Mouse (Mus musculus) right cerebral cortex, adult 18-20 months (tissue): ENCODE data around the gene 4933402J07Rik.

Experiments
- DNase-seq: peaks from one replicate; pipeline ENCODE4 v3.0.0; 2022; ENCODE audit warnings: mixed read lengths

Gene 4933402J07Rik

DNA sequence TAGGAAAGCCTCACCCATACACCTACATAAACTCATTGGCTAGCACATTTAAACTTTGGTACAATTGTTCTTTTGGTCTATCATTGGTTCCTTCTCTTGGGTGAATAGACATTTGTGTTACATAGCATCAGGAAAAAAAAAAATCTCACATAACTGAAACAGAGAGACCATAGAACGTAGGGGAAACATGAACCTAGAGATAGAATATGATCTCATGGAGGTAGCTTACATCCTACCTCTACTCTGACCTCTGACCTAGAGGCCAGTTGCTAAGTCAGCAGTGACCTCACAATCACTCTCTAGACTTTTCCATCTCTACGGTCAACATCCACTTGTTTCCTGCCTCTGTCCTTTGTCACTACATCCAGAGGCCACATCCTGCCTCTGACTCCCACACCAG lies at the start of gene 4933402J07Rik:
4933402J07Rik (plus strand) TSS at position 301 of the 400 bp plus-strand sequence.
- DNase-seq: no peak

DNA sequence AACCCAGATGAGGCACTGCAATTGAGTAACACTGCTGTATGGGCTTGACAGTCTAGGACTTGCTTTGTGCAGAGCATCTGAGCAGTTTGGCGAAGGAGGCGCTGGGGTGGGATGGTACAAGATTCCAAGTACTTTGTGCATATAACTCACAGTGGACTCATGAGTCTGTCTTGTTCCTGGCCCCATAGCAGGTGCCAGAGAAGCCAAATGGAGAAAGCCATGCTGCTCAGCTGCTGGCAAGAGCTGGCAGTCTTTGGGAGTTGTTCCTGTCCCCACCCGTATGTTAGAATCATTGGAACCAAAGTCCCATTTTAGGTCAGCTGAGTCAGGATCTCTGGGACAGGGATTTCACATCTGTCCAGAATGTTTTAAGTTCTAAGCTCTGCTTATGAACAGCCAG lies 46.5 kb upstream of the 4933402J07Rik start:
- DNase-seq: no peak

DNA sequence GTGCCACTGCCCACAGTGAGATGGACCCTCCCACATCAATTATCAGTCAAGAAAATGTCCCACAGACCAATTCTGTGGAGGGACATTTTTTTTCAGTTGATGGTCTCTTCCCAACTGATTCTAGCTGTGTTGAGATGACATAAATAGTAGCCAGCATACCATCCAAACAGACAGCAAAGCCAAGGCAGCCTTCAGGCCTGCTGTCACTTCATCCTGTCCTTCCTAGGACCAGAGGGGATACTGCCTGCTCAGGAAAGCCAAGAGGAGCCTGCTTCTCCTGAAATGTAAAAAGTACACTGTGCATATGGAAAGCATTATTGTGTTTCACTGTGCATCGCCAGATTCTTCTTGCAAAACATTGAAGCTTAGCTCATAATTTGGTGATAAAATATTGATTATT lies 38.6 kb upstream of the 4933402J07Rik start:
- DNase-seq: no peak

DNA sequence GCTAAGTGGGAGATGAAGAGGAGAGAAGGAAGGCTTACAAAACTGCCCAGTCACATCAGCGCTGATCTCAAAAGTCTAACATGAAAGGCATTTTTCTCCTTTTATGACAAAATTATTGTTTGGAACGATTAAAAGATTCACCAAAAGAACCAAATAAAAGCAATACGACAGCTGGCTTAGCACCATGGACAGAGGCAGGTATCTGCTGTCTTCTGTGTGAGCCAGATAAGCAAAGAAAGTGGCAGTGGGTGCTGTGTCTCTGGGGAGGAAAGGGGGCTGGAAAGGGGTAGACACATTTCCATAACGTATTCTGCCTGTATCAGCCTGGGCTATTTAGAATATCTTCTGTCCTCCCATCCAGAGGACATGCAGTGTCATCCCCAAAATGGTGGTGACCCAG lies 32.5 kb upstream of the 4933402J07Rik start:
- DNase-seq: no peak

DNA sequence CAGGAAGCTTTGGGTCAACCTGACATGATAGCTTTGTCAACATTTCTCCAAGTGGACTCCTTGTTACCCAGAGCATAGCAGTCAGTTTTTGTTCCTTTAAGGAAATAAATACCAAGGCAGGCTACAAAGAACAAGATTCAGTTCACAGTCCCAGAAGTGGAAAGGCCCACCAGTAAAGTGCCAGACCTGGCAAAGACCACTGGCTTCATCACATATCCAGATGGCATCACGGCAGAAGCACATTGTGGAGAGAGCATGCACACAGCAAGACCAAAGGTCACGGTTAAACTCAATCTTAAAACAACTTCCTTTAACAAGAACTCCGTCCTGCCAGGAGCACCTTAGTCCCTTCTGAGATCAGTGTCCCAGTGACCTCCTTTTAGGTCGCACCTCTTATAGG lies 30.2 kb upstream of the 4933402J07Rik start:
- no peak for DNase-seq

DNA sequence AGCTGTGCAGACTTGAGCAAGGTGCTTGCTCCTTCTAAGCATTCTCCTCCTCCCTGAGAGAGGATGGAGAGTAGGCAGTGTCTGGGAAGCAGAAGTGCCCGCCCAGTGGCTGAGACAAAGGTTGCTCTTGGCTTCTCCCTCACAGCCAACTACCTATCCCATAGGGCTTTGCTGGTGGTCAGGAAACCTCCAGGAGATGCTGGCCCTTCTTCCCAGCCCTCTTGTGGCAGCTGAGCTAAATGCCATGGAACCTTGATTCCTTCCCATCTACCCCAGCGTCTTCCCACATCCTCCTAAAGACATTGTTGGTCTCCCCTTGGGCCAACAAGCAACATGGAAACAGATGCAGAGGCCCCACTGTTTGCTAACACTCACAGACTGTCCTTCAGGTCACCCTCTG lies 28.8 kb upstream of the 4933402J07Rik start:
- no peak for DNase-seq

DNA sequence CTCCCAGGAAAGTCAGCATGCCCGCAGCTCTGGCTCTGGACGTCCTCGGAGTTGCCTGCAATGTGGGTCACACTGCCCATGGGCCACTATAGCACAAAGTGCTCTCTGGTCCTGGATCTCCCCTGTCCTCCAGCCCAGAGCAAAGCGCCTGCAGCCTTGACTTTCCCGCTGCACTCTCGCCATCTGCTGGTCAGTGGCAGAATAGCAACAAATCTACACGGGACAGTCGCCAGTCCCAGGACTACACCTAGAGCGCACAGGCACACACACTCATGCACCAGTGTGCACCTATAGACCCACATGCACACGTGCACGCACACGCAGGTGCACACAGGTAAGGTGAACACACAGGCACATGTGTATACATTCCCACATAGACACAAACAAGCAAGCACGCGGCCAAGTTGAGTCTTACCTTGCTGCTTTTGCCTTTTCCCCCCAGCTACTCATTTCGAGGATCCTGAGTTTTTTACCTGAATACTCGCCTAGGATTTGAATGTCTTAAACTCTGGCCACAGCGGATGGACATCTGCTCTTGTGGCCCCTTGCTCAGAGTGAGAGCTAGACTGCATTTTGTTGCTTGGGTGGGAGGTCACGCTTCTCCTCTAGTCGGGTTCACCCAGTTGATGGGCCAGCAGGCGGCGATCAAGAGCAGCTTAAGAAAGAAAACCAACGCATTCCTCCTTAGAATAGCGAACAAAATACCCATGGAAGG lies 26.9 kb upstream of the 4933402J07Rik start:
- DNase-seq: peak; percentile 46

DNA sequence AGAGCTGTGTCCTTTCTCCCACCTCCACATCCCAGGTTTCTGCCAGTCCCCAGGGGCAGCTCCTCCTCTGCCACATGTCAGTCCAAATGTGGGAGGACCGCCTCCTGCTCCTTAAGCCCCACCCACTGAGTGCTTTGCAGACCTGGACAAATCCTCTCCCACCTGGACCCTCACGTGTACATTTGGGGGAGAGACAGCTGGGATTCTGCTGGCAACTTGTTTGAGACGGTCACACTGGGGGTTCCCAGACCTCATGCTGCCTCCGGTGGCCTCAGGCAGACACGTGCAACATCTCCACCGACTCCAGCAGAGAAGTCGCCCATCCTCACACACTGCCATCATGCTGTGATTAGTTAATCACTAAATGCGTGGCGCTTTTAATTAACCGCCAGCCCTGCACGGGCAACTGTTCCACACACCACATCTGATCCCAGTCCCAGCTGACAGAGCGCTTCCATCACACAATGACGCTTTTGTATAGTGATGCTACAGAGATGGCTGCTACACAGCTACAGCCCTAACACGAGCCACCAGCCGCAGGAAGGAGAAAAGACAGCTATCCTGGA lies 23.7 kb upstream of the 4933402J07Rik start:
- peak; percentile 32 for DNase-seq

DNA sequence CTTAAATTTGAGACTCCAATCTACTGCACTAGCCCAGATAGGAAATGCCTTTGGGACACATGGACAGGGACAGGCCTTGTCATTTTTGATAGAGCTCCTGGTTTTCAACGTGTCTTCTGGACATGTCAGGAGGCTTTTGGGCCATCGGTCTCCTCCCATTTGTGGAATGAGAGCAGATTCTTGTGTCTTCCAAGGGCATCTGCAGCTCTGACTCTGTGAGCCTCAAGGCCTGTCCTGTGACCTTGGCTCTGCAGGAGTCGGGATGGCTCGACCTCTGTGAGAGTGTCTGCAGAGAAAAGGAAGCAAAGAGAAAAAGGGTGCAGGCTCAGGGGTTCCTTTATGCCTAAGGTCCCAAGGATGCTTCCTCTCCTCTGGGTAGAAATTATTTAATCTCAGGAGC lies 13.8 kb upstream of the 4933402J07Rik start:
- no peak for DNase-seq

DNA sequence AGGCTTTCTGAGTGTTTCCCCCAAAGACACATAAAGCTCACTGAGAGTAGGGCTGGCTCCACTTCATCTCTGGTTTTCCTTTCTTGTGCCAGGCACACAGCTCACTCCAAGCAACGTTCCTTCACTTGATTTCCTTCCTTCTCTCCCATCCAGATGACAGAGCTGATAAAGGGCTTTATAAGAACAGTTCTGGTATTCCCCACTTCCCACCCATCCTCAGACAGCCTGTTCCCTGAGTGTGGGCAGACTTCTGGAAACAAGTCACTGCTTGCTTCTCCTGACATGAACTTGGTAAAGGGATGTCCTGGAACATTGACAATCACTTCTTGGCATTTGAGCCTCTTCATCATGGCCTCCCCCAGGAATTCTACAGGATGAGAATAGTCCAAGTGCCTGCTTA lies 10.9 kb upstream of the 4933402J07Rik start:
- no peak for DNase-seq

DNA sequence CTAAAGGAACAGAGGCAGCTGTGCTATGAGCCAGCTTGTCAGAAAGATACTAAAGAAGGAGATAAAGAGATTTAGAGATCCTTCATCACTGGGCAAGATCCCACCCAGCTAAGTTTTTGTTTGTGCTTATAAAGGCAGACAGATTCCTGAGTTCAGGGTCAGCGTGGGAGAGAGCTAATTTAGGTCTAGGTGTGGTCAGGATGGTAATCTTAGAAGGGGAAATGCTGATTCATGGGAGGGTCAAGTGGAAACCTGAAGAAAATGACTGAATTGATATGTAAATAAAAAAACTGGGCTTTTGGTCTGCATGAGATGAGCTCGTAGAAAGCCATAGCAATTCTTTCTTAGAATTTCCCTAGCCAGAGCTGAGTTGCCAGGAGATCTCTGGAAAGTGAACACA lies 2.9 kb upstream of the 4933402J07Rik start:
- no peak for DNase-seq

DNA sequence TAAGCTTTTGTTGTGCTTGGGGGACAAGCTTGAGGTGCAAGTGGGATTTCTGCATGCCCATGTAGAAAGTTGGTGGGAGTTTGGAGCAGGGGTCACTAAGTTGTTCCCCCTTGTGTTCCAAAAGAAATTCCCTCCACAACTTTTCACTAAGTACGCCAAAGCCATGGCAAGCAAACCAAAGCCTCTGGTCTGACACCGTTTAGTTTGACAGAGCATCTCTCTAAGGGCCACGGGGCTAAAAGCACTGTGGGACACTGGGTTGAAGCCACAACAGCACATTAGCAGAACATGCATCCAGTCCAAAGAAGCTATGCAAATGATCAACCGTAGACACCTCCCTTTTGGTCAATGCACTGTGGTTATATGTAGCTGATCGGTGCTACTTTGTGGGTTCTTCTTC lies 5.5 kb downstream of the 4933402J07Rik start:
- no peak for DNase-seq

DNA sequence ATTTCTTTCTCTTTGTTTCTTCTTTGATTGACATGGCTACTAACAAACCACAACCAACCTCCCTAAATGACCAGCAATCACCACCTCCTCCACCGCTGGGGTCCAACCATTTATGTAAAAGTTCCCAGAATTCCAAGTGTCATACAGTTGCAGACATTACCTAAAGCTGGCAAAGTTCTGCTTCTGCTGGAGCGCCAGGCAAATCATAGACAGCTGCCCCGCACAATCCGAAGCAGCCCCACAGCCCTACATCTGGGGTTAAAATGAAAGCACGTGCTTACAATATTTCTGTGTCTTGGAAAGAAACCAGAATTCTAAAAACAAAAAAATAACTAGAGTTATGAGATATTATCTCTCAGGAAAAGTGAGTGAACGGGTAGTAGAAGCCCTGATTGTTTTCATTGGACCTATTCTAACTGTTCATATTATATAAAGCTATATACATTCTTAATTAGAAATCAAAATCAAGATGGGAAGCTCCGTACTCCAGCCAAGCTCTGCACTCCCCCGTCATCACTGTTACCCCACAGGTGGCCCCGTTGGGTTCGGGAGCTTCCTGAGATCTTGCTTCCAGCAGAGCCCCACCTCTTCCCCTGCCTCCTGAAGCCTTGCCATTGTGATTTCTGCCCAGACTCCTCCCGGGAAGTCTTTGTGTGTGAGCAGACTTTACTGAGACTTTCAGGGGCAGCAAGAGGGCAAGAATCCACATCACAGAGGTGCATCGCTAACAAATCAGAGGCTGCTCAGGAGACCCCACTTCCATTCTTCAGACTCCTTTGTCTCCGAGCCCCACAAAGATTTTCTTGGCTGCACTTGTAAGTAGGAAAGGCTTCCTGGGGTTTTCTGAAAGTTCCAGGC lies 6.3 kb downstream of the 4933402J07Rik start:
- no peak for DNase-seq

DNA sequence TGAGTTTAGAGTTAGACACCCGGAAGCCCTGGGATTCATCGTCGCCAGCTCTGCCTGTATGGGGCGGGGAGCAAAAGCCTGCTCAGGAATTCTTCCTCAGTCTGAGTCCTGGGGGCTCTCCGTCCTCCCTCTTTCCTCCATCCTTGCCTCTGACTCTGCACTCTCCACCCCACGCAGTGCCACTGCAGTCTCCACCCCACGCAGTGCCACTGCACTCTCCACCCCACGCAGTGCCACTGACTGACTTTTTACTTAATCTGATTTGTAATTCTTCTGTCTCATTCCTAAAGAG lies 6.9 kb downstream of the 4933402J07Rik start:
- DNase-seq: no peak

DNA sequence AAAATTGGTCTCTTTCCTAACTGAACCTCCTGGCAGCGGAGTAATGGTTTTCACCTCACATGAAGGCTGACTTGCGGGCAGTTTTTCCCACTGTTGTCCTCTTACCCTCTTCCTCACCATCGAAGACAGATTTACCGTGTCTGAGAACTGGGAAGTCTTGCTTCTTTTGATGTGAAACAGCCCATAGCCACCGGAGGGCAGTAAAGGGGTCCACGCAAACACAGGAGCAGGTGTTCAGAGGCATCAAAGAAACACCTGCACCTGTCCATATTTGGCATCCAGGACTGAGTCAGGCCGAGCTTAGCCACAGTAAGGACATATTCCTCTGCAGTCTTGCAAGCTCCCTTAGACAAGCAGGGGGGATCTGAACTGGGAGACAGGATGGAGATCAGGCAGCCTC lies 7.2 kb downstream of the 4933402J07Rik start:
- DNase-seq: no peak

DNA sequence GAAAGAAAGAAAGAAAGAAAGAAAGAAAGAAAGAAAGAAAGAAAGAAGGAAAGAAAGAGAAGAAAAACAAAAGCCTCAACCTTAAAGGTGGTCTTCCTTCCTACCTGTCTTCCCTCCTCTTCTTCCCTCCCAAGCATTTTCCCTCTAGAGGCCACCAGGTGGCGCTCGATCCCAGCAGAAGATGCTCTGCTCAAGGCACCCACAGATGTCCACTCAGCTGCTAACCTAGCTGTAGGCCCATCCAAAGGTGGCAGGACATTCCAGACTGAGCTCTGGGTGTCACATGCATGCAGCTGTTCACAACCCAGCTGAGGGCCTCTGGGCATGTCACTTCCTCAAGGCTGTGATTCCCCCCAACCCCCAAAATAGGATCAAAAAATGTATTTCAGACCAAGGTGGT lies 30.6 kb downstream of the 4933402J07Rik start:
- peak; percentile 50 for DNase-seq

DNA sequence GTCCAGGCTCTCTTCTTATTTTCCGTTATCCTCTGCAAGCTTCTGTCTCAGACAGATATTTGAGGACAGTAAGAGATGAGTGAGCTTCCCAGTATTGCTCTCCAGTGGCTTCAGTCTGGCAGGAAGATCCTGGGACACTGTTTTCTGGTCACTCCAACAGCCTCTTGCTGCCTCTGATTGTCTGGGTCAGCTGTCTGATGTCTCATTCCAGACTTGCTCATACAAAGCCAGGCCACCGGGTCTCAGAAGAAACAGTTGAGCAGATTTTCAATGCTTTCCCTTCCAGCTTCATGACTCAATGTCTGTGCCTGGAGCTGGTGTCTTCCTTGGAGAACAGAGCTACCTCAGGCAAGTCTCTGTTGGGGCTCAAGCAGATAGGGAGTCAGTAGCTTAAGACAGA lies 39.1 kb downstream of the 4933402J07Rik start:
- DNase-seq: no peak

DNA sequence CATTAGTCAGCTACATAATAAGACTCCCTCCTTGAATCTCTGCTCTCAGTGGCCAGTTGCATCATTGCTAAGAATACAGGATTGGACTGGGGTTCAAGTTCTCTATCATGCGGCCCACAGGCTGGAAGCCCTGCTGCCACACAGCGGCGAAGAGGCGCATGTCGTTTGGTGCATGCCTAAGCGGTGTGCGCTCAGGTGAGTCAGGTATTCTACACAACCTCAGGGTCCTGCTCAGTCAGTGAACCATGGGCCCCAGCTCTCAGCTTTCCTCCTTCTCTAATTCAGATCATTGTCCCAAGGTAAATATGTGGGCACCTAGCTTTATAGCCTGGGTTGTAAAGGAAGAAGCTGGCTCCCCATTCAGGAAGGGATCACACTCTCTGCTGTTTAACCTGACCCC lies 45.5 kb downstream of the 4933402J07Rik start:
- DNase-seq: no peak

DNA sequence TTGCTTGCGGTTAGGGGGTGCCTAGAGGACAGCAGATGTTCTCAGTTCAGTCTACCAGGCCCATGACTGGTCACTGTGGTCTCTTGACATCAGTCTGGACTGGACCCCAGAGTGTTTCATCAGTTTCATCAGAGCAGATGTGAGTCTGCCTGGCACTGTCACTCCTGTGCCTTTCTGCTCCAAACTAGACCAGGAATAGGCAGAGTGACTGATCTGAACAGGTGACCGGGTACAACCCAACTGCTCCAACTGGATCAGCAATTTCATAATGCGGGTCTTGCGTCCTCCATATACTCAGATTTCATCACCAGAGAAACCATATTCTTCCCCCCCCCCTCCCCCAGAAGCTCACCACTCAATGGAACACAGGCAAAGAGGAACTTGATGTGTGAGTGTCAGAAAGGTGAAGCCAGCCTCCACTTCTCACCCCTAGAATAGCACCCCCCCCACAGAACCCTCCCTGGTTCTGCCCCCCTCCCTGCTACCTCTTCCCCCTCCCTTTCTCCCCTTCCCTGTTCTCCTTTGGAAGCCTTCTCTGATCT lies 46.1 kb downstream of the 4933402J07Rik start:
- no peak for DNase-seq

DNA sequence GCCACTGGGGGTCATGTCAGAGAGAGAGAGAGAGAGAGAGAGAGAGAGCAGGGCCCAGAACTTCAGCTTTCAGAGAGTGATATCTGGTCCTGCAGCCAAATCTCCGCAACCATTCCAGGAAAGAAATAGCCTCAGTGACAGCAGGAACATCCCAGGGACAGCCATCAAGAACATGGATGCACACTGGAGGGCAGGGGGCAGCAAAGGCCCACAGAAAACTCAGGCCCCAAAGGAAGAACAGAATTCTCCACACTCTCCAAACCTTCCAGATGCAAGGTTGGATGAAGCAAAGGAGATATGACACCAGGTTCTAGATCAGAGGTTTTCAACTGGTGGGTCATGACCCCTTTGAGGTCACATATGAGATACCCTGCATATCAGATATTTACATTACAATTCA lies 50.0 kb downstream of the 4933402J07Rik start:
- DNase-seq: no peak

DNA sequence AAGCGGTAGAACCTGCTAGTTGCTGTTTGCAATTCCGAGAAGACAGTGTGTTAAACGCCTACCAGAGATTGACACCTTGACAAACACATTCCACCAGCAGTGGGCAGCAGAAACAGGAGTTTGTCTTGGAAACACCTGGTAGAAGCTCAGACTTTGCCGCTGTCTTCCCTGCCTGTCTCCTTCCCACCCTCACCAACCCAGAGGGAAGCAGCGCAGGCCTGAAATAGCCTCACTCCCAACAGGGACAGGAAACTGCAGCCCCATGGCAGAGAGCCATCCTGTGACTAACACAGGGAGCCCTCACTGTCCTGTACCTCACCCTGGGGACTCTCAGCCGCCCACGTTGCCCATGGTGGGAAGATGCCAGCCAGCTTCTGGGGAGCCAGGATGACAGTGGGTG lies 55.5 kb downstream of the 4933402J07Rik start:
- peak; percentile 48 for DNase-seq

DNA sequence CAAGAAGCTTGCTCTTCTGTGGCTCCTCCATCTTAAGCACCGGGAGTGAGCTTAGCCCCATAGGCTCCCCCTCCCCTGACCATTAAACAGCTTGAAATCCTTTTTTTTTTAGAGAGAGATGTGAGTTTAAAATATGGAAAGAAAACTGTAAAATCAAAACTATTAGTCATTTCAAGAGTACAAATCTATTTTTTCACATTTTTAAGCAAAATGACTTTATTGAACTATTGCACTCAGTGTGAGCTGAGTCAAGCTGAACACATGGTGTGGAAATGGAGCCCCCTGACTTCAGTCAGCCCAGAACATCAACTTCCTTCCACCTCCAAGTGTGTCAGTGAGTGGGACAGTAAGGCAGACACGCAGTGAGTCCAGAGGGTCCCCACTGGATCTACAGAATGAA lies 55.9 kb downstream of the 4933402J07Rik start:
- no peak for DNase-seq

DNA sequence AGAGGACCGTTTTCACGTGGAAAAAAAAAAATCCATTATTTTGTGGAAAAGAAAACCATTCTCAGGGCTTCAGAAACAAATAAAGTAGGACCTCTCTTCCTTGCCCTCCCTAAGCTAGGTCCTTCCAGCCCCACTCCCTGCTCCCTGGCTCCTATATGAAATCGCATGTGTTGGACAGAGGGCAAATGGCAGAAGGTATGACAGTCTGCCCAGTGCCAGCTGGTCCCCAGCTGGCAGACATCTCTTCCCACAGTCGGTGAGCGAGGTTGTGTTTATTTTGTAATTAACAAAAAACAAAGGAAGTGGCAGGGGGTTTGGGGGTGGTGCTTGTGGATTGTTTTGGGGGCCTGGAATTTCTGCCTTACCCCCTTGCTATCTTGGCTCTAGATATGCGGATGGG lies 56.6 kb downstream of the 4933402J07Rik start:
- no peak for DNase-seq

DNA sequence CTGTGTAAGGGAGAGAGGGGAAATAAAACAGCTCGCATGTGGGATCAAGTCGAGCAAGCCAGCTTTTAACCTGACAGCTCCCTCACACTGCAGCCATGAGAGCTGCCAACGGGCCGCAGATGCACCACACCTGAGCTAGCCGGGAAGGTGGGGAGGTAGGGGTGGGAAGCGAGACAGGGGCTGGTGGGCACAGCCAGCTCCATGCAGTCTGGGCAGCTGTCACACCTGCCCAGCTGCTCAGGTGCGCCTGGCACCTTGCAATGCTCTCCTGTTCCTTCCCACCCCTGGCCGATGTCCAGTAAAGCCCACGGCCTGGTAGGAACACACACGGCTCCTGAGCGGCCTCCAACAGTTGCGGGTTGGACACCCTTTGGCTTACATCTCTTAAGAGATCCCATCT lies 57.5 kb downstream of the 4933402J07Rik start:
- DNase-seq: no peak
